Mouse (Mus musculus): Measurements from ENCODE around the gene Arid4a. TPM values are rescaled to one million over a fixed set of nuclear protein-coding genes. Genes with fewer than 3 reads are reported as not detected.

Gene Arid4a
- total and polyA plus RNA-seq, 3 experiments: 6.7 to 13.0 TPM; not detected in 1

DNA sequence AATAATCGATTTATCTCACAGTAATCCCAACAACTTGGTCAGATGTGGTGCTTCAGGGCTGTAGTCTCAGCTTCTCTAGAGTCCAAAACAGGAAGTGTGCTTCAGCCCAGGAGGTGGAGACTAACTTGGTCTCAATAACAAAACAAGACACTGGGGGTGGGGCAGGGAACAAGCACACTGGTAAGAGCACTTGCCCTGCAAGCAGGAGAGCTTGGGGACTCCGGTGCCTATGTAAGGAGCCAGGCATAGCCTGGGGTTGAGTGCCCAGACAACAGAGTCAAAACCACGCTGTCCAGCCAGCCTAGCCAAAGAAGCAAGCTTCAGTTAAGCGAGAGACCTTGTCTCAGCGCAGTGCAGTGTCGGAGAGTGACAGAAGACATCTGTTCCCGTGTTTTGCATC lies 24.7 kb downstream of the Arid4a start:
- Histone ChIP-seq H3K27ac (ENCODE audit: control insufficient read depth, low read depth, low read length) (no peak overlapping the region), H3K9ac (ENCODE audit: control insufficient read depth, low read depth, low read length, poor library complexity, severe bottlenecking) (no peak overlapping the region), H3K79me2 (ENCODE audit: control insufficient read depth, insufficient read depth, low read length, poor library complexity) (no peaks in the 10 kb centered on the region), H3K36me3 (ENCODE audit: control insufficient read depth in 1 of 2, insufficient read depth in 2 of 2, low read length in 2 of 2) (peaks cover 0 to 15% of the 10 kb centered on the region in 2 experiments; a peak in 3 of 4 replicates), H3K27me3 (ENCODE audit: control insufficient read depth in 1 of 2, insufficient read depth in 2 of 2, low read length in 2 of 2) (no peaks in the 10 kb centered on the region), H3K4me3 (ENCODE audit: control insufficient read depth in 1 of 2, insufficient read depth in 1 of 2, low read depth in 2 of 2, low read length in 2 of 2) (no peak overlapping the region), H3K9me3 (replicated peaks; ENCODE audit: insufficient read depth, low read length) (no peaks in the 10 kb centered on the region), H3K4me1 (ENCODE audit: control insufficient read depth in 1 of 2, insufficient read depth in 2 of 2, low read length in 2 of 2) (peaks cover 0 to 2% of the 10 kb centered on the region in 2 experiments; a peak in 1 of 4 replicates)
- TF ChIP-seq RCOR1 (IDR thresholded peaks at IDR 0.05; ENCODE audit: low read depth, low read length) (no peak), ELF1 (IDR thresholded peaks at IDR 0.05; ENCODE audit: low read depth, low read length) (0 out of 2 replicates have a peak, but pooled peaks have one; percentile 38)
- peak; percentile 67 for DNase-seq (ENCODE audit: low read depth, low spot score)

DNA sequence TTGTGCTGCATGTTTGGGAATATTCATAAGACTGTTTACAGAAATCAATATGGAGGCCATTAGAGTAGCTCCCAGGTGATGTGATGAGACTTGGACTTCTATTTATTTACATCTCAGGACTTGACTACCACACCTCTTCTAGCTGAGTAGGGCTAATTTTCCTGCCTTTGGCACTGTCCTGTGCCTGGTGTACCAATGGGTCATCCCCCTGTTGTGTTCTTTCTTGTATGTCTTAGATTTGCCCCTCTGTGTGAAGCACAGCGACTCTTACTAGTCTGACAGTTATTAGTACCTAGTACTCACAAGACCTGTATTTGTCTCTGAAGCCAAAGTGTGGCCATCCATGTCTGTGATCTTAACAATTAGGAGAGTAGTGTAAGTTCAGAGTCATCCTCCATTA lies 26.7 kb downstream of the Arid4a start:
- Histone ChIP-seq H3K27me3 (ENCODE audit: control insufficient read depth in 1 of 2, insufficient read depth in 2 of 2, low read length in 2 of 2) (no peaks in the 10 kb centered on the region), H3K27ac (ENCODE audit: control insufficient read depth, low read depth, low read length) (no peak overlapping the region), H3K9ac (ENCODE audit: control insufficient read depth, low read depth, low read length, poor library complexity, severe bottlenecking) (no peak overlapping the region), H3K4me1 (ENCODE audit: control insufficient read depth in 1 of 2, insufficient read depth in 2 of 2, low read length in 2 of 2) (peaks cover 2% of the 10 kb centered on the region in 2 experiments; a peak in 2 of 4 replicates), H3K79me2 (ENCODE audit: control insufficient read depth, insufficient read depth, low read length, poor library complexity) (no peaks in the 10 kb centered on the region), H3K9me3 (replicated peaks; ENCODE audit: insufficient read depth, low read length) (no peaks in the 10 kb centered on the region), H3K4me3 (ENCODE audit: control insufficient read depth in 1 of 2, insufficient read depth in 1 of 2, low read depth in 2 of 2, low read length in 2 of 2) (no peak overlapping the region), H3K36me3 (ENCODE audit: control insufficient read depth in 1 of 2, insufficient read depth in 2 of 2, low read length in 2 of 2) (peaks cover 2 to 8% of the 10 kb centered on the region in 2 experiments; a peak in 3 of 4 replicates)
- DNase-seq (ENCODE audit: low read depth, low spot score): no peak
- TF ChIP-seq UBTF (IDR thresholded peaks at IDR 0.05; ENCODE audit: borderline replicate concordance, insufficient read depth, low read depth, low read length) (no peak), GABPA (IDR thresholded peaks at IDR 0.05; ENCODE audit: low read depth, low read length) (no peak), ETS1 (IDR thresholded peaks at IDR 0.05; ENCODE audit: low read depth, low read length) (no peak), CHD1 (IDR thresholded peaks at IDR 0.05; ENCODE audit: low read depth, low read length) (no peak), USF2 (IDR thresholded peaks at IDR 0.05; ENCODE audit: borderline replicate concordance in 1 of 2, insufficient read depth in 1 of 2, low read depth in 1 of 2, low read length in 2 of 2) (no peak), POLR2AphosphoS5 (IDR thresholded peaks at IDR 0.05; ENCODE audit: borderline replicate concordance, low read depth, low read length) (no peak), BHLHE40 (IDR thresholded peaks at IDR 0.05; ENCODE audit: borderline replicate concordance, low read depth, low read length) (no peak), TCF12 (IDR thresholded peaks at IDR 0.05; ENCODE audit: low read depth, low read length) (no peak), MXI1 (IDR thresholded peaks at IDR 0.05; ENCODE audit: low read depth, low read length) (no peak)

DNA sequence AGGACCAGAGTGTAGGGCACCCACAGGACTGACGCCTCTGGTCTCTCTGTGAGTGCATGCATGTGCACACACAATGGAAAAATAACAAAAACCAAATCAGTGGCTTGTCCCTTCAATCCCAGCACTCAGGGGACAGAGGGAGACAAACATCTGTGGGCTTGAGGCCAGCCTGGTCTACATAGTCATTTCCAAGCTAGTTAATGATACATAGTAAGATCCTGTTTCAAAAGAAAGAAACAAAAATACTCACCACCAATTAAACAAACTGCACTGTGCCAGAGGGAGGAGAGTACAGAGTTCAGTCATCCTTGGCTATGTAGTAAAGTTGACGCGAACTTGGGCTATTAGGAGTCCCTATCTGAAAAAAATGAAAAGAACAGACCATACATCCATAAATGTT lies 27.8 kb downstream of the Arid4a start:
- no peak overlapping the region for H3K4me3 ChIP-seq (ENCODE audit: control insufficient read depth in 1 of 2, insufficient read depth in 1 of 2, low read depth in 2 of 2, low read length in 2 of 2)
- no peak overlapping the region for H3K9ac ChIP-seq (ENCODE audit: control insufficient read depth, low read depth, low read length, poor library complexity, severe bottlenecking)
- no peak overlapping the region for H3K27ac ChIP-seq (ENCODE audit: control insufficient read depth, low read depth, low read length)
- no peaks in the 10 kb centered on the region for H3K9me3 ChIP-seq (replicated peaks; ENCODE audit: insufficient read depth, low read length)
- no peaks in the 10 kb centered on the region for H3K27me3 ChIP-seq (ENCODE audit: control insufficient read depth in 1 of 2, insufficient read depth in 2 of 2, low read length in 2 of 2)
- TF ChIP-seq UBTF (IDR thresholded peaks at IDR 0.05; ENCODE audit: borderline replicate concordance, insufficient read depth, low read depth, low read length): no peak
- TF ChIP-seq TBP (IDR thresholded peaks at IDR 0.05; ENCODE audit: low read depth, low read length): no peak
- no peak for TF ChIP-seq MYB (IDR thresholded peaks at IDR 0.05; ENCODE audit: low read depth, low read length)
- no peak for TF ChIP-seq MAZ (IDR thresholded peaks at IDR 0.05; ENCODE audit: low read depth, low read length)
- TF ChIP-seq CHD1 (IDR thresholded peaks at IDR 0.05; ENCODE audit: low read depth, low read length): no peak
- no peak for TF ChIP-seq KAT2A (conservative IDR thresholded peaks at IDR 0.05; ENCODE audit: low read depth, low read length)
- TF ChIP-seq USF2 (IDR thresholded peaks at IDR 0.05; ENCODE audit: borderline replicate concordance in 1 of 2, insufficient read depth in 1 of 2, low read depth in 1 of 2, low read length in 2 of 2): no peak
- no peak for TF ChIP-seq E2F4 (IDR thresholded peaks at IDR 0.05; ENCODE audit: borderline replicate concordance, low read depth, low read length)
- no peak for TF ChIP-seq MYC (IDR thresholded peaks at IDR 0.05; ENCODE audit: low read depth, low read length)
- TF ChIP-seq EP300 (IDR thresholded peaks at IDR 0.05; ENCODE audit: low read depth in 1 of 2, low read length in 2 of 2): no peak
- TF ChIP-seq POLR2AphosphoS2 (IDR thresholded peaks at IDR 0.05; ENCODE audit: low read length): no peak
- DNase-seq (ENCODE audit: low read depth, low spot score): no peak
- H3K36me3 ChIP-seq (ENCODE audit: control insufficient read depth in 1 of 2, insufficient read depth in 2 of 2, low read length in 2 of 2): peaks cover 5 to 8% of the 10 kb centered on the region in 2 experiments; a peak in 3 of 4 replicates
- peaks cover 5% of the 10 kb centered on the region in 2 experiments; a peak in 3 of 4 replicates for H3K4me1 ChIP-seq (ENCODE audit: control insufficient read depth in 1 of 2, insufficient read depth in 2 of 2, low read length in 2 of 2)
- no peaks in the 10 kb centered on the region for H3K79me2 ChIP-seq (ENCODE audit: control insufficient read depth, insufficient read depth, low read length, poor library complexity)
